Mouse (Mus musculus) thymus, postnatal 36 days (tissue): Measurements from ENCODE around the gene Laptm4a.

Experiments used
- DNase-seq, 2 experiments: peaks; one replicate each; pipeline ENCODE4 v3.0.0; 2022; ENCODE audit warnings: mixed read lengths in 2 of 2

The Laptm4a gene

GRCm38 (mm10) chr12:8921394-8922368 is at the start of gene Laptm4a:
Gene Laptm4a (plus strand): TSS chr12:8921664.
- peak; percentile 92 to 97 for DNase-seq

GRCm38 (mm10) chr12:8875583-8875982 is 45.9 kb upstream of the Laptm4a start:
- DNase-seq = no peak

DNA sequence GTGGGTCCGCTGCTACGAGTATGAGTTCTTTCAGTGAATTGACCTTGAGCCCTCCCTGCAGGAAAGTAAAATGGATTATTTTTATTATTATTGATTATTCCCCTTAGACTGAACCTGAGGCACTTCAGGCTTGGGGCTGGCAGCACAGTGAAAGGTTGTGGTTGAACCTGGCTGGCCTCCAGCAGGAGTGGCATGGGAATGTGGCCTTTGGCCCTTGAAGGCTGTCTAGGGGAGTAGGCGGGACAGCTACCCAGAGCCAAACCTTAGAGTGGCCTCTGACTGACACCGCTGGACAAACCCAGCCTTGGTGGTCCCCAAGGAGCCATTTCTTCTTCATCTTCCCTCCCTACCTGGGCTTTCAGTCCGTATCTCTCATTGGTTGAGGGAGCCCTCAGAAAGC is 44.6 kb upstream of the Laptm4a start:
- DNase-seq = no peak

DNA sequence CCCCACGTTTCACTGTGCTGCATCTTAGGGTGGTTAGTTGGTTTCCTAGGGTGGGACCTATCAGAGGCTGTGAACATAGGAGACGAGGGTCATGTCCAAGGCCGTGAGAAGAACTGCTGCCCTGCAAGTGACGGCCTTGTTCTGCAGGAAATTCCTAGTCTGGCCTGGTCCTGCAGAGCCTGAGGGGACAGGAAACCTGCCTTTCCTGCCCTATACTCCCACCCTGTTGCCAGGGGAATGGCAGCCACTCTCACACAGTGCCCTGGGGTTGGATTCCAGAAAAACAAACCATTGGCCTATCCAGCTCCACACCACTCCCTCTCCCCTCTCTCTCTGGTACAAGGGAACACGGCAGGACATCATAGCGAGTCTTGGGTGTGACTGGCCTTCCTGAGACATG is 44.1 kb upstream of the Laptm4a start:
- DNase-seq = no peak

DNA sequence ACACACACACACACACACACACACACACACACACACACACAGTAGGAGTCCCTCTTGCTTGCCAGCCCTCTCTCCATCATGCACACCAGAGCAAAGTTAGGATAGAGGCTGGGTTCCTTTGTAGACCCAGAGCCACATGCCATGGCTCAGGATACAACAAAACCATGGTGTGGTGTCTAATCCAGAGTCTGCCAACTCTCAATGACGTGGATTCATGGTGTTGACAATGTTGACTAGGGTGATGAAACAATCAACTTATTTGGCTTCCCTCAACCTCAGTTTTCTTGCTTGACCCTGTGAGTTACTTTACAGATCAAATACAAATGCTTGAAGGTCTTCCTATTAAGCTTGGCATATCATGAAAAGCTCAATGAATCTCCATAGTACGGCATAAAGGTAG is 42.7 kb upstream of the Laptm4a start:
- no peak for DNase-seq

DNA sequence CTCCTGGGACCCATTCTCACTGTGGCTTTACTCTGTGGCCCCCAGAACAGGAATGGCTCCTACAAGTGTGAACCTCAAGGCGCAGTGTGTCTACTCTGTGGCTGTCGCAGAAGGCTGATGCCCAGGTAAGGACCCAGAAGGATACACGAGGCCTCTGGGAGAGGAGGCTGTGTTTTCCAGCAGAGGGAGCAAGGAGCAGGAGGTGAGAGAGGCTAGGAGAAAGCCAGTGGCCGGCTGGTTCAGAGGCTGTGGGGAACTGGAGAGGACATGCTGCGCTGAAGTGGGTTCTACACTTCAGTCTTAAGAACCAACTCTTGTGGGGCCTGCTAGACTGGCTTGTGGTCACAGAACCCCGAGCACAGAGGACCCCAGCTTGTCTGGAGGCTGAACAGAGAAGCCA is 42.1 kb upstream of the Laptm4a start:
- no peak for DNase-seq

- peak; percentile 28 to 34 for DNase-seq
Measured at GRCm38 (mm10) chr12:8881736-8882135, 39.7 kb upstream of the Laptm4a start.

GRCm38 (mm10) chr12:8882376-8882775 is 39.1 kb upstream of the Laptm4a start:
- DNase-seq = no peak

- no peak for DNase-seq
Measured at GRCm38 (mm10) chr12:8884426-8885145, 36.9 kb upstream of the Laptm4a start.

DNA sequence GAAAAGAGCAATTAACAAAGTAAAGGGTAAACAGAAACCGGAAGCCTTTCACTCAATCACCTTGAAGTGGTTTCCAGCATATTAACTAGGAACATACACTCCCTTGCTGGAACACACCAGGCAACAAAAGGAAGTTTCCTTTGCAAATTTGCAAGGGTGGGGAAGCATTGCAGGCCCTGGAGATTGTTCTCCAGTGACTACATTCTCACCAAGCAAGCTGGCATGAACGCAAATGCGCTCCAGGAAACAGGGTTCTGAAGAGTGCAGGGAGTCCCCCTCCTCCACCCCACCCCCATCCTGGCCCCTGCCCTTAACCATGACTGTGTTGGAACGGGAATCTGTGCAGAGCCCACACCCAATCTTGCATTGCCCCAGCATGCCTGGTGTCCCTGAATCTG is 36.3 kb upstream of the Laptm4a start:
- DNase-seq = no peak

GRCm38 (mm10) chr12:8885950-8886349 is 35.5 kb upstream of the Laptm4a start:
- no peak for DNase-seq

- DNase-seq = no peak
Measured at GRCm38 (mm10) chr12:8888445-8888844, 33.0 kb upstream of the Laptm4a start.

DNA sequence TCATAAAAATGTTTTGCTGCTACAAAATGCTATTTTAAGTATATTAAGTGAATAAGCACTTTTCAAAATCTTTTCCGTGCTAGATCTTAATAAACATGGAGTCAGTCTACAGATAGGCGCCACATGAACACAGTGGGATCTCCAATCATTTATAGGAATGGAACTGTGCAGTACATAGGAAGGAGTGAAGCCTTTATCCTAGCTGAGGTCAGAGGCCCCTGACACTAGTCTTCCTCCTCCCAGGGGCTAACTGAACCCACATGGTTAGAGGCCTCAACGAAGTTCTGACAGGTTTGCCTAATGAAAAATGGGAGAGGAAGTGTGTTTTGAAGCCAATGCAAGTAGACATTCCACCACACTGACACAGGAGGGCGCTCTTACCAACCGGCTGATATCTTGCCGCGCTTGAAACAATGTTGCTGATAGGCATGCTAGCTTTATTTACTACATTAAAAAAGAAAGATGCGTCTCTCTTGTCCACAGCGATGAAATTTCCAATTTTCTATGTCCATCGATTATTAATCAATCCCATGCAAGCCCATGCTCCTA is 32.3 kb upstream of the Laptm4a start:
- peak; percentile 55 to 66 for DNase-seq

GRCm38 (mm10) chr12:8892876-8893532 is 28.5 kb upstream of the Laptm4a start:
- no peak for DNase-seq

GRCm38 (mm10) chr12:8897140-8897539 is 24.3 kb upstream of the Laptm4a start:
- DNase-seq = no peak

GRCm38 (mm10) chr12:8898879-8899785 is 22.3 kb upstream of the Laptm4a start:
- no peak for DNase-seq

DNA sequence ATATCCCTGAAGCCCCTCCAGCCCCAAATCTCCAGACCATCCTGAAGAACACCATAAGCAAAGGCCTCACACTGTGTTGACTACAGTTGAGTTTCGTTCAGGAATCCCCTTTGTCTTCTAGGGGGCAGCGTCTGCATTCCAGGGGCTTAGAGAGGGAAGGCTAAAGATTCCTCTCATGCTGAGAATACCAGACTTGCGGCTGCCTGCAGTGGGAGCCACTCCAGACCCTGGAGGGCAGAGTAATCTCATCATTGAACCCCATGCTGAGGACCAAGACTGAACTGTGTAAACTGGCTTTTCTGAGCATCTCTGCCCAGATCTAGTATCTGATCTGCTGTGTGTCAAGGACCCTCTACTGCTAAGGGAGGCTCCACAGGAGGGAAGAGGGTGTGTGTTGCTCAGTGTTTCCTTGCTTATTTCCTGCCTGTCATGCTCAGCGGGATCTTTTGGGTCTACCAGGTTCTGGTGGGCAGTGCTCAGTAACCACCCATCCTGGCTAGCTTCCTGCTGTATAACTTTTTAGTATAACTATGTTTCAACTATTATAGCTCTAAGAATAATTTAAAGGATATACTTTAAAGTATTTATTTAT is 21.3 kb upstream of the Laptm4a start:
- DNase-seq = no peak

GRCm38 (mm10) chr12:8900919-8901663 is 20.4 kb upstream of the Laptm4a start:
- no peak for DNase-seq

- no peak for DNase-seq
Measured at GRCm38 (mm10) chr12:8901934-8902333, 19.5 kb upstream of the Laptm4a start.

DNA sequence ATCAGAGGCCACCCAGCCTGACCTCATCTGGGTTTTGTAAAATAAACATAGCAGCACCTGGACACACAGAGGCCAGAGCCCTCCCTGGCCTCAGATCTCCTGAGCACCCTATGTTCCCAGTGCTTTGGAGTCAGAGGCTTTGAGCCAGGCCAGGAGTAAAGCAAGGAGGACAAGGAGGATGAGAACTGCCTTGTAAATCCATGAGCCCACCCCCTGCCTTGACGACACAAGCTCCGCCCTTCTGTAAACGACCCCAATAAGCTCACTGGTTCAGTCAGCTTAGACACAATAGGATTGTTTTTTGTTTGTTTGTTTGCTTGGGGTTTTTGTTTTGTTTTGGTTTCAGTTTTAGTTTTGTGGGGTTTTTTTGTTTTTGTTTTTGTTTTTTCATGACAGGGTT is 19.0 kb upstream of the Laptm4a start:
- DNase-seq = no peak
